Mouse (Mus musculus) embryonic facial prominence, embryonic 11.5 days (tissue): ENCODE data around the gene Rapgef2. TPM values are rescaled to one million over a fixed set of nuclear protein-coding genes. Genes with fewer than 3 reads are reported as not detected.

ENCODE experiments used
- ATAC-seq: fragments of 200-750 bp; cut with Nextera tagmentation; replicated peaks from 2 replicates; pipeline ENCODE4 v1.8.0; 2017; ENCODE audit warnings: low read depth; ENCODE audit not compliant: insufficient number of reproducible peaks, low FRiP score, low TSS enrichment
- DNase-seq: peaks from one replicate; pipeline ENCODE4 v3.0.0-alpha.2; 2015; ENCODE audit warnings: low spot score
- H3K27ac ChIP-seq: fragments of 300-500 bp; sonication (generic); replicated peaks from 2 replicates; pipeline ENCODE4 v1.5.1; 2014; ENCODE audit warnings: mild to moderate bottlenecking, low read depth, low read length, control low read depth
- H3K27me3 ChIP-seq: fragments of 300-500 bp; sonication (generic); 2 replicates; pipeline ENCODE4 v1.6.1; 2014; ENCODE audit warnings: mild to moderate bottlenecking, low read length, moderate library complexity, mixed read lengths; ENCODE audit not compliant: control insufficient read depth, insufficient read depth
- H3K36me3 ChIP-seq: fragments of 300-500 bp; sonication (generic); replicated peaks from 2 replicates; pipeline ENCODE4 v1.6.1; 2014; ENCODE audit warnings: low read depth, mild to moderate bottlenecking, low read length, moderate library complexity, mixed read lengths; ENCODE audit not compliant: control insufficient read depth, insufficient read depth
- H3K4me1 ChIP-seq: fragments of 300-500 bp; sonication (generic); 2 replicates; pipeline ENCODE4 v1.6.1; 2014; ENCODE audit warnings: low read length, mixed read lengths; ENCODE audit not compliant: control insufficient read depth, insufficient read depth
- H3K4me2 ChIP-seq: fragments of 300-500 bp; sonication (generic); 2 replicates; pipeline ENCODE4 v1.6.1; 2014; ENCODE audit warnings: low read depth, mild to moderate bottlenecking, control low read depth, low read length, moderate library complexity
- H3K4me3 ChIP-seq: fragments of 300-500 bp; sonication (generic); 2 replicates; pipeline ENCODE4 v1.5.1; 2014; ENCODE audit warnings: low read depth, low read length, control low read depth
- H3K9ac ChIP-seq: fragments of 300-500 bp; sonication (generic); replicated peaks from 2 replicates; pipeline ENCODE4 v1.6.1; 2014; ENCODE audit warnings: mild to moderate bottlenecking, control low read depth, low read length
- H3K9me3 ChIP-seq: fragments of 300-500 bp; sonication (generic); replicated peaks from 2 replicates; pipeline ENCODE4 v1.6.1; 2016; ENCODE audit warnings: mild to moderate bottlenecking, low read length, inconsistent platforms, mixed read lengths; ENCODE audit not compliant: control insufficient read depth
- WGBS: fragments of 180-500 bp; shearing (Covaris S2); extraction: QIAGEN DNeasy Blood & Tissue Kit; methylation state at CpG from one replicate; pipeline ENCODE4 v1.1.7; 2014; 5-methylcytosine and 5-hydroxymethylcytosine counted together
- polyA plus RNA-seq: library from polyadenylated mRNA; unstranded; fragments of >200 nt; fragmentation: Nextera tagmentation; extraction: Ambion mirVana; gene quantifications from 2 replicates; pipeline ENCODE4 v1.2.1, GENCODE M21; 2014

Gene Rapgef2
- polyA plus RNA-seq = 5.3 and 6.8 TPM in 2 replicates

DNA sequence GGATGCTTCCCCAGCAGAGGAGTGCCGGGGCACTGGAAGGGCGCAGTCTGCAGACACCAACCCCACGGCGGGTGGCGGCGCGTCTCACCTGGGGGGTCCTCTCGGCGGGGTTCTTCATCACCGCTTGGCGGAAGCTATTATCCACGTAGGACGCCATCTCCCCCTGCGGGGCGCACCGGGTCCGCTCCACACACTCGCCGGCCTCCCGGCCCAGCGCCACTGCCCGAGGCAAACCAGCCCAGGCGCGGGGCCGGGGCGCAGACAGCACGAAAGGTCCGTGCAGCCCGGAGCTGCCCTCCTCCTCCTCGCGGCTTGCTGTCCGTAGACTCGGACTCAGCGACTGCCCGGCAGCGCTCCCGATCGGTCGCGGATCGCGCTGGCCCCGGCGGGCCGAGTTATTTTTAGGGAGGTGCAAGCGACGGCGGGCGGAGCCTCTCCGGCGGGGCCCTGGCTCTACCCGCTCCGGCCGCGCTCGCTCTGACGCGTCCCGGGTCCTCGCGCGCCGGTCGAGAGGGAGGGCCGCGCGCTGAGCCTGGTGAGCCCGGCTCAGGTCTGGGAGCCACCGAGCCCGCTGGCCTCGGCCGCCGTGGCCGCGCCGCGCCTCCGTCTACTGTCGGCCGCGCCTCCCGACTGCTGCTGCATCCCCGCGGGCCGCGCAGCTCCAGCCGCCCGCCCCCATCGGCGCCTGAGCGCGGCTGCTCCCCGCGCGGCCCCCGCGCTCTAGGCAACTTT is at the start of gene Rapgef2:
Gene Rapgef2 (minus strand): TSS at position 142 of the 732 bp plus-strand sequence.
- ATAC-seq = peak; percentile 85
- Histone ChIP-seq H3K36me3 (no peaks in the 10 kb centered on the region), H3K9me3 (no peaks in the 10 kb centered on the region), H3K9ac (peak within 1 kb of the TSS; percentile 90), H3K4me3 (peak within 1 kb of the TSS; percentile 89), H3K27me3 (no peaks in the 10 kb centered on the region), H3K4me2 (peak within 1 kb of the TSS; percentile 90), H3K4me1 (no peaks in the 10 kb centered on the region), H3K27ac (peak within 1 kb of the TSS; percentile 94)
- DNase-seq = peak; percentile 71
- WGBS = under 1% methylated on average over 93 of the region's 97 CpGs

DNA sequence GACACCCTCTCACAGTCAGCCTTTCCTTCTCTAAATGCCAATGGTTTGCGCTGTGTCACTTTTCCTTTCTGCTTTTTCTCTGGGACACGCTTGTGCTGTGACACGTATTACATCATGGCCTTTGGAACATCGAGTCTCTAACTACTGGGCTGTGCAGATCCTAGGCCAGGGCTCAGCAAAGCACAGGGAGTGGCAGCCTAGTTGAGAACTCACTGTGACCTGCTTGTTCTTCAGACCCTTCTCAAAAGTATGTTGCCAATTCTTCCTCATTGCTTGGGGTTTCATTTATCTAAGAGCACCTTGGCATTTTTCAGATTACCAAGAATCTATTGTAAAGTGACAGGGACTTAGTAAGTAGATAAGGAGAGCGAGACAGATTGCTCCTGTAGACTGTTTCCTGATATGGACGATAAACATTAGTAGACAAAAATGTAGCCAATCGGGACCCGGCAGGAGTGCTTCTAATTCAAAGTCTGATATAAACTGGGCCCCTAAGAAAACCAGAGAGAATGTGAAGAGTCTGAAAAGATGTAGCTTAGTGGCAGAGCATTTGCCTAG is 47.4 kb upstream of the Rapgef2 start:
- Histone ChIP-seq H3K36me3 (no peaks in the 10 kb centered on the region), H3K27me3 (no peaks in the 10 kb centered on the region), H3K4me3 (no peak overlapping the region), H3K9ac (no peak overlapping the region), H3K4me2 (no peak overlapping the region), H3K4me1 (no peaks in the 10 kb centered on the region), H3K9me3 (no peaks in the 10 kb centered on the region), H3K27ac (no peak overlapping the region)
- DNase-seq (no peak), ATAC-seq (no peak)
- 90% methylated on average over 8 of the region's 8 CpGs for WGBS

- ATAC-seq (no peak), DNase-seq (no peak)
- no peak overlapping the region for H3K9ac ChIP-seq
- H3K4me2 ChIP-seq = no peak overlapping the region
- H3K27me3 ChIP-seq = no peaks in the 10 kb centered on the region
- H3K4me1 ChIP-seq = no peaks in the 10 kb centered on the region
- H3K36me3 ChIP-seq = no peaks in the 10 kb centered on the region
- no peak overlapping the region for H3K27ac ChIP-seq
- no peaks in the 10 kb centered on the region for H3K9me3 ChIP-seq
- WGBS = 92% methylated on average over 7 of the region's 7 CpGs
- no peak overlapping the region for H3K4me3 ChIP-seq
These were observed 46.7 kb upstream of the Rapgef2 start for GRCm38 (mm10) chr3:79333051-79333450.

DNA sequence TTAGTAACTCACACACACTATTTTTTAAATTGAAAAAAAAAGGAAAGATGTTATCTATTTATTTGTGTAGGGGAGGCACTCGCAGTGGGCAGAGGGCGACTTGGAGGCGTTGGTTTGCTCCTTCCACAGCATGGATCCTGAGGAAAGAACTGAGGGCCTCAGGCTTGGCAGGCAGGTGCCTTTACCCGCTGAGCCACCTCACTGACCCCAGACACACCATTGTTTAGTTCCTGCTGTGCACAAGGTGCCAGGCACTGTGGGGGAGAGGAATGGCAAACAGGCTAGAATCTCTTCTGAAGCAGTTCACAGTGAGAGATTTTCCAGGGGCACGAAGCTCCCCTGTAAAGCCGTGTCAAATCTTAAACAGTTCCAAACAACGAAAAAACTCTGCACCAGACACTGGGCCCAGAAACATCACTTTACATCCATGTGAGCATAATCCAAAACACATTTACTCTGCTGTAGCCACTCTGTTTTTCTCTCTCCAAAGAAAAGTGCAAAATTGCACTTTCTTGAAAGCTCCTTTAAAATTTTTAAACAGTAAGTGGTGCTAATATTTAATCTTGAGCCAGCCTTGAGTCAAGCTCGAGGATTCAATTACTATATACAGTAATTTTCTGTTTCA is 43.5 kb upstream of the Rapgef2 start:
- no peaks in the 10 kb centered on the region for H3K4me1 ChIP-seq
- H3K4me2 ChIP-seq = 0 out of 2 replicates have a peak overlapping the region, but pooled peaks have one; percentile 1
- peak; percentile 66 for DNase-seq
- no peaks in the 10 kb centered on the region for H3K9me3 ChIP-seq
- ATAC-seq = no peak
- no peak overlapping the region for H3K9ac ChIP-seq
- no peaks in the 10 kb centered on the region for H3K36me3 ChIP-seq
- H3K27me3 ChIP-seq = no peaks in the 10 kb centered on the region
- H3K4me3 ChIP-seq = no peak overlapping the region
- 18% methylated on average over 8 of the region's 8 CpGs for WGBS
- H3K27ac ChIP-seq = 0 out of 2 replicates have a peak overlapping the region, but pooled peaks have one; percentile 9

DNA sequence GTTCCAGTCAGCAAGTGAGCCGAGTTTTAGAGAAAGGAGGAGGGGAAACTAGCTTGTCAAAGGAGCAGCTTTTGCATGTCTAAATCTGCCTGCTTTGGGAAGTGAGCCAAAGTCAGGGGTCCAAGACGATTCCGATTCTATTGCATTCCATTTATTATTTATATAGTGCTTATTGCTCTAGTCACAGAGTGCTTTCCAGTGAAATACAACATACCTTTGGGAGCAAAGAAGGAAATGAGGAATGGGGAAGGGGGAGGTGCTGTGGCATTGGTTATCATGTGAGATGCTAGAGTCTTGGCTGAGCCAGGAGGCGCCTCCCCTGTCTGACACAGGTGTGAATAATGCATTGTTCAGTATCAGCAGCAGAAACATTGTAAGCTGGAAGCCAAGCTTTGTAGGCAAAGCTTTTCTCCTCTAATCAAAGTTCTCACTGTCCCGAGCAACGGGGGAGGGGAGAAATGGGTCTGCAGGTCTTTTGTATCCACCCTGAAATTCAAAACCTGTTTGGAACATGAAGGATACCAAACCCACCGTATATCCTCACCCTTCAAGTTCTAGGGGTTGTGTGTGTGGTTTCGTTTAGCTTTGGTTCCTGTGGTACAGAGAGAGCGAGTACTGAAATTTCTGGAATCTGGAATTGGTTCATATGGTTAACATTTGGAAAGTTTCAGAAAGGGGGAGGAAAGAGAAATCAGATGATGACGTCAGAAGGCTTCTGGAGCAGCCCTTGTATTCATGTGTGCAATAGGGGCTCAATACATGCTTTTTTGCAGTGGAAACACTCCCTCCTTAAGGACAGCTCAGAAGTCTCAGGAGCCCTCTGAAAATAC is 38.6 kb upstream of the Rapgef2 start:
- H3K9ac ChIP-seq = no peak overlapping the region
- no peaks in the 10 kb centered on the region for H3K4me1 ChIP-seq
- H3K27me3 ChIP-seq = no peaks in the 10 kb centered on the region
- no peaks in the 10 kb centered on the region for H3K36me3 ChIP-seq
- H3K4me2 ChIP-seq = no peak overlapping the region
- 0 out of 2 replicates have a peak overlapping the region, but pooled peaks have one; percentile 41 for H3K27ac ChIP-seq
- 27% methylated on average over 10 of the region's 10 CpGs for WGBS
- no peak overlapping the region for H3K4me3 ChIP-seq
- DNase-seq (peak; percentile 67), ATAC-seq (peak; percentile 49; the same call in 1 of the 2 replicates)
- no peaks in the 10 kb centered on the region for H3K9me3 ChIP-seq

GRCm38 (mm10) chr3:79314006-79314698 is 27.8 kb upstream of the Rapgef2 start:
- no peak overlapping the region for H3K9ac ChIP-seq
- H3K27ac ChIP-seq = no peak overlapping the region
- peak; percentile 61 for DNase-seq
- no peak overlapping the region for H3K4me2 ChIP-seq
- 60% methylated on average over 10 of the region's 10 CpGs for WGBS
- no peaks in the 10 kb centered on the region for H3K27me3 ChIP-seq
- no peaks in the 10 kb centered on the region for H3K9me3 ChIP-seq
- H3K4me1 ChIP-seq = no peaks in the 10 kb centered on the region
- H3K36me3 ChIP-seq = no peaks in the 10 kb centered on the region
- no peak overlapping the region for H3K4me3 ChIP-seq
- no peak for ATAC-seq

- no peaks in the 10 kb centered on the region for H3K9me3 ChIP-seq
- no peak overlapping the region for H3K4me2 ChIP-seq
- H3K9ac ChIP-seq = no peak overlapping the region
- ATAC-seq (no peak), DNase-seq (no peak)
- no peak overlapping the region for H3K4me3 ChIP-seq
- H3K27me3 ChIP-seq = no peaks in the 10 kb centered on the region
- no peaks in the 10 kb centered on the region for H3K36me3 ChIP-seq
- H3K4me1 ChIP-seq = no peaks in the 10 kb centered on the region
- H3K27ac ChIP-seq = no peak overlapping the region
These were observed 25.6 kb upstream of the Rapgef2 start for GRCm38 (mm10) chr3:79311895-79312294.
